Mouse (Mus musculus) hindbrain, embryonic 16.5 days (tissue): Measurements from ENCODE around the gene Uba52. TPM values are rescaled to one million over a fixed set of nuclear protein-coding genes. Genes with fewer than 3 reads are reported as not detected.

Experiments used
- ATAC-seq: fragments of 200-750 bp; cut with Nextera tagmentation; 2 replicates; pipeline ENCODE4 v1.8.0; 2017; ENCODE audit warnings: moderate TSS enrichment, moderate library complexity
- H3K27ac ChIP-seq: fragments of 300-500 bp; sonication (generic); 2 replicates; pipeline ENCODE4 v1.5.1; 2014; ENCODE audit warnings: low read depth, mild to moderate bottlenecking, control low read depth, low read length, moderate library complexity
- H3K27me3 ChIP-seq: fragments of 300-500 bp; sonication (generic); replicated peaks from 2 replicates; pipeline ENCODE4 v1.6.1; 2014; ENCODE audit warnings: low read length; ENCODE audit not compliant: control insufficient read depth, insufficient read depth
- H3K36me3 ChIP-seq: fragments of 300-500 bp; sonication (generic); 2 replicates; pipeline ENCODE4 v1.6.1; 2014; ENCODE audit warnings: mild to moderate bottlenecking, low read length, moderate library complexity, mixed read lengths; ENCODE audit not compliant: control insufficient read depth, insufficient read depth
- H3K4me1 ChIP-seq: fragments of 300-500 bp; sonication (generic); 2 replicates; pipeline ENCODE4 v1.6.1; 2014; ENCODE audit warnings: low read depth, low read length; ENCODE audit not compliant: control insufficient read depth, insufficient read depth
- H3K4me2 ChIP-seq: fragments of 300-500 bp; sonication (generic); 2 replicates; pipeline ENCODE4 v1.6.1; 2014; ENCODE audit warnings: mild to moderate bottlenecking, low read length, control low read depth, moderate library complexity
- H3K4me3 ChIP-seq: fragments of 300-500 bp; sonication (generic); 2 replicates; pipeline ENCODE4 v1.5.1; 2014; ENCODE audit warnings: mild to moderate bottlenecking, low read length, control low read depth, moderate library complexity
- H3K9ac ChIP-seq: fragments of 300-500 bp; sonication (generic); 2 replicates; pipeline ENCODE4 v1.6.1; 2014; ENCODE audit warnings: low read depth, mild to moderate bottlenecking, control low read depth, low read length, moderate library complexity
- H3K9me3 ChIP-seq: fragments of 300-500 bp; sonication (generic); 2 replicates; pipeline ENCODE4 v1.6.1; 2014; ENCODE audit warnings: mild to moderate bottlenecking, low read length, moderate library complexity; ENCODE audit not compliant: control insufficient read depth
- WGBS: fragments of 180-500 bp; shearing (Covaris S2); extraction: QIAGEN DNeasy Blood & Tissue Kit; methylation state at CpG from one replicate; pipeline ENCODE4 v1.1.7; 2014; 5-methylcytosine and 5-hydroxymethylcytosine counted together
- polyA plus RNA-seq: library from polyadenylated mRNA; unstranded; fragments of >200 nt; fragmentation: Nextera tagmentation; extraction: Ambion mirVana; gene quantifications from 2 replicates; pipeline ENCODE4 v1.2.1, GENCODE M21; 2015

The Uba52 gene
- polyA plus RNA-seq, 1 experiment from 2014 or later = 576 TPM

DNA sequence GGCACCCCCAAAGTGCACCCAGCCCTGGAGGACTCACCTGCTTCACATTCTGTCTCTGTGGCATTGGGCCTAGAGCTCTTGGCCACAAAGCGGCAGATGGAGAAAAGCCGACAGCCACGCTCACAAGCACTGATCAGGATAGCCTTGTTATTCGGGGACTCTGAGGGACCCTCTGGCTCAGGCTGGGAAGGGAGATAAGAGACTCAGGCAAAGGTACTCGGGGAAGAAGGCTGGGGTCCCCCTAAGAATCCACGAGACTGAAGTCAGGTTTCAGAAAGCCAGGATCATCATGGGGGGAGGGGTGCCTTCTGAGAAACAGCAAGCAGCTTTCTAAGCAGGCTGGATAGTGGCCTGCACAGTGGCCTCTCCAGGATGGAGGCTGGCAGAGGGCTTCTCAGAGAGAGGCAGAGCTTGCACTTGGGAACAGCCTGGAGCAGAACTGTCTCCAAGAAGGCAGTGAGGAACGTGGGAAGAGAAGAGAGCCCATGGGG, 24.4 kb downstream of the Uba52 start:
- Histone ChIP-seq H3K27ac (no peak overlapping the region), H3K9ac (peak overlapping the region; percentile 89), H3K4me3 (peak overlapping the region; percentile 60), H3K4me2 (peak overlapping the region; percentile 72), H3K27me3 (peaks cover 42% of the 10 kb centered on the region), H3K36me3 (peaks cover 6% of the 10 kb centered on the region; the same call in 1 of the 2 replicates), H3K9me3 (no peaks in the 10 kb centered on the region), H3K4me1 (peaks cover 22% of the 10 kb centered on the region)
- peak; percentile 7 for ATAC-seq
- 52% methylated on average over 7 of the region's 7 CpGs for WGBS

DNA sequence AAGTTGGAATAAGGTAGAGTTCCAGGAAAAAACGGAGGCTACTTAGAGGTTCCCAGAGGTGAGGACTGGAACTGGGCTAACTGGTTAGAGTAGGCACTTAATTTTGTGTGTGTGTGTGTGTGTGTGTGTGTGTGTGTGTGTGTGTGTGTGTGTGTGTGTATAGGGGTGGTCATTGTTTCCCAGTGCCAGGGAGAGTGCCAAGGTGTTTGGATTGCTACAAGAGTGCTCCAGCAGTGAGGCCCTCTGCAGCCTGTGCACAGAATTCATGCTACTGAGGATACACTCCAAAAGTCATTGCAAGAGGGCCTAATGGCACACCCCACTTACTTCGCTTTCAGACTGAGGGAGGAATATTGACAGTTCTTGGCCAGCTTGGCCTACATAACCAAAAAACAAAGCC, 27.7 kb downstream of the Uba52 start:
- Histone ChIP-seq H3K27ac (no peak overlapping the region), H3K36me3 (peaks cover 6% of the 10 kb centered on the region; the same call in 1 of the 2 replicates), H3K4me2 (no peak overlapping the region), H3K9me3 (no peaks in the 10 kb centered on the region), H3K9ac (no peak overlapping the region), H3K27me3 (peaks cover 18% of the 10 kb centered on the region), H3K4me1 (peaks cover 10% of the 10 kb centered on the region), H3K4me3 (no peak overlapping the region)
- no peak for ATAC-seq
- WGBS = 67% methylated on average over 2 of the region's 2 CpGs

DNA sequence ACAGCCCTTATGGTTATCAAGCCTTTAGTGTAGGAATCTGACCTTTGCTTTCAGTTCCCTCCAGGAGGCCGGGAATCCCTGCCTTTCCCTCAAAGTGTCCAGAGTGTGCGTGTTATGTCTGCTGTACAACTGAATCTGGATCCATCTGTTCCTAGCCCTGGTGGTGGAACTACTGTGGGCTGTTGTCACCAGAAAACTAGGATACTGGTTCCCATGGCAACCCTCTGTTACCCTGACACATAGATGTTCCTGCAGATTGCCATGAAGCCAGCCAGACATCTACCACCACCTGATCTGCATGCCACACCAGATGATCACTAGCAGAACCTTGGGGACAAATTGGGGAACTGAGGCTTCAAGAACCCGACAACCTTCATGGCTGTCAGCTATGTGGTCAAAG, 28.7 kb downstream of the Uba52 start:
- WGBS = 76% methylated on average over 3 of the region's 3 CpGs
- Histone ChIP-seq H3K9me3 (no peaks in the 10 kb centered on the region), H3K4me1 (peaks cover 12% of the 10 kb centered on the region), H3K4me3 (no peak overlapping the region), H3K4me2 (no peak overlapping the region), H3K36me3 (peaks cover 6% of the 10 kb centered on the region; the same call in 1 of the 2 replicates), H3K9ac (no peak overlapping the region), H3K27me3 (peaks cover 16% of the 10 kb centered on the region), H3K27ac (no peak overlapping the region)
- no peak for ATAC-seq

GRCm38 (mm10) chr8:70477269-70477982, 33.2 kb downstream of the Uba52 start:
- Histone ChIP-seq H3K9ac (peak overlapping the region; percentile 96), H3K36me3 (no peaks in the 10 kb centered on the region), H3K27me3 (0 out of 2 replicates have a peak, but pooled peaks cover 3% of the 10 kb centered on the region), H3K4me1 (peaks cover 19% of the 10 kb centered on the region), H3K27ac (no peak overlapping the region), H3K9me3 (no peaks in the 10 kb centered on the region), H3K4me2 (peak overlapping the region; percentile 90), H3K4me3 (peak overlapping the region; percentile 89)
- 5% methylated on average over 21 of the region's 21 CpGs for WGBS
- ATAC-seq = peak; percentile 26

DNA sequence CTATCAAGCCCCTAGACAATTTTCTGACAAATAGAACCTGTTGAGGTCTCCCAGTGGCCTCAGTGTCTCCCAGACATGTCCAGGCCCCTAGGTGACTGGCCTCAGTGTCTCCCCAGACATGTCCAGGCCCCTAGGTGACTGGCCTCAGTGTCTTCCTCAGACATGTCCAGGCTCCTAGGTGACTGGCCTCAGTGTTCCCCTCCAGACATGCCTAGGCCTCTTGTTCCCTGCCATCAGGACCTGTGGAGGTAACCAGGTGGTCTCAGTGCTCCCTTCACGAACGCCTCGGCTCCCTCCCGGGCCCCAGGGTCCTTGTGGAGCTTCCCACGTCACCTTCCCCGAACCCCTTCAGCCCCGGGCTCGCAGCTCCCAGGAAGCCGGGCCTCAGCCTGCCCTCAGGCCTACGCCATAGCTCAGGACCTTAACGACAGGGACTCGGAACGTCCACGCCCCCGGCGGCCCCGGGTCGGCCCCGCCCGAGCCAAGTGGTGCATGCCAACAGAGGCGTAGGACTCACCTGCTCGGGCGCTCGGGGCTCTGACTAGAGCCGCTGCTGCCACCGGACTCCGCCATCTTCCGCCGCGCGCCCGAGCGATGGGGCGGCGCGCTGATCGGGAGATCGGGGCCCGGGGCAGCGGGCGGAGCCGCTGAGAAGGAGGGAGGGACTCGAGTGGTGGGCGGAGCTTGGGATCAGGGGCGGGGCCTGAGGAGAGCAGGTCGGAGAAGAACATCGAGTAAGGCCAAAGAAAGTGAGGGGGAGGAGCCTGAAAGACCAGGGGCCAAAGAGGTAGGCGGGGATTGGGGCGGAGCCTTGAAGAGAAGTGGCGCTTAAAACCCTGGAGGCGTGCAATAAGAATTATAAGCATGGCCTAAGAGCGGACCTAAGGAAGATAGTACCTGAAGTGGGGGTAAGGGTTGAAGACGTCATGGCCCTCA, 34.0 kb downstream of the Uba52 start, which contains the start of gene Klhl26:
TSS of gene Klhl26 (minus strand) at position 636 of the 936 bp plus-strand sequence.
- Histone ChIP-seq H3K36me3 (no peaks in the 10 kb centered on the region), H3K4me1 (peaks cover 19% of the 10 kb centered on the region), H3K4me3 (peak within 1 kb of the TSS; percentile 89), H3K9ac (peak within 1 kb of the TSS; percentile 96), H3K27ac (peak within 1 kb of the TSS; percentile 73), H3K27me3 (0 out of 2 replicates have a peak, but pooled peaks cover 3% of the 10 kb centered on the region), H3K4me2 (peak within 1 kb of the TSS; percentile 90), H3K9me3 (no peaks in the 10 kb centered on the region)
- WGBS = under 1% methylated on average over 53 of the region's 53 CpGs
- peak; percentile 91 for ATAC-seq

- Histone ChIP-seq H3K4me1 (peaks cover 21% of the 10 kb centered on the region), H3K9me3 (no peaks in the 10 kb centered on the region), H3K4me2 (no peak overlapping the region), H3K4me3 (no peak overlapping the region), H3K27me3 (no peaks in the 10 kb centered on the region), H3K9ac (no peak overlapping the region), H3K36me3 (no peaks in the 10 kb centered on the region), H3K27ac (no peak overlapping the region)
- WGBS = 95% methylated on average over 7 of the region's 7 CpGs
- ATAC-seq = no peak
Measured at GRCm38 (mm10) chr8:70471856-70472255, 38.7 kb downstream of the Uba52 start.

GRCm38 (mm10) chr8:70469938-70470337, 40.7 kb downstream of the Uba52 start:
- H3K27ac ChIP-seq = no peak overlapping the region
- no peak overlapping the region for H3K4me3 ChIP-seq
- peak; percentile 35 for ATAC-seq
- peaks cover 3% of the 10 kb centered on the region; the same call in 1 of the 2 replicates for H3K36me3 ChIP-seq
- no peak overlapping the region for H3K4me2 ChIP-seq
- H3K9ac ChIP-seq = no peak overlapping the region
- no peaks in the 10 kb centered on the region for H3K9me3 ChIP-seq
- no peaks in the 10 kb centered on the region for H3K27me3 ChIP-seq
- WGBS = 58% methylated on average over 2 of the region's 2 CpGs
- H3K4me1 ChIP-seq = peaks cover 6% of the 10 kb centered on the region

GRCm38 (mm10) chr8:70469295-70469916, 41.2 kb downstream of the Uba52 start:
- Histone ChIP-seq H3K4me2 (no peak overlapping the region), H3K27ac (0 out of 2 replicates have a peak overlapping the region, but pooled peaks have one; percentile 31), H3K36me3 (peaks cover 3% of the 10 kb centered on the region; the same call in 1 of the 2 replicates), H3K9me3 (no peaks in the 10 kb centered on the region), H3K4me3 (no peak overlapping the region), H3K27me3 (no peaks in the 10 kb centered on the region), H3K9ac (no peak overlapping the region), H3K4me1 (peaks cover 6% of the 10 kb centered on the region)
- WGBS = 38% methylated on average over 10 of the region's 10 CpGs
- peak; percentile 64 for ATAC-seq
